Mouse (Mus musculus) liver, adult 2 months (tissue): ENCODE measurements at regions not wholly inside any gene's neighbourhood (a gene's known extent, or its start where the extent isn't known, plus 50 kb on each side); places are given as distances from the start of the nearest gene placed in this dataset.
A peak's percentile ranks its signal among the peaks of the same experiment; 100 is the strongest.

Source experiments
- DNase-seq: peaks from one replicate; pipeline ENCODE4 v3.0.0-alpha.2; 2011; ENCODE audit warnings: low read depth, low spot score; ENCODE audit errors: extremely low read depth
- H3K27ac ChIP-seq: fragments of 200-500 bp; replicated peaks from 2 replicates; pipeline ENCODE4 v1.5.1; 2012; ENCODE audit warnings: low read depth, mild to moderate bottlenecking, control low read depth, inconsistent platforms, low read length; ENCODE audit not compliant: insufficient read depth
- H3K27me3 ChIP-seq: fragments of 200-500 bp; 2 replicates; pipeline ENCODE4 v1.6.1; 2012; ENCODE audit warnings: mild to moderate bottlenecking, moderate library complexity, low read length, inconsistent platforms; ENCODE audit not compliant: control insufficient read depth, insufficient read depth
- H3K36me3 ChIP-seq: fragments of 200-500 bp; 2 replicates; pipeline ENCODE4 v1.6.1; 2012; ENCODE audit warnings: low read length, inconsistent platforms; ENCODE audit not compliant: control insufficient read depth, insufficient read depth
- H3K4me1 ChIP-seq: fragments of 200-500 bp; 2 replicates; pipeline ENCODE4 v1.6.1; 2011; ENCODE audit warnings: low read length; ENCODE audit not compliant: control insufficient read depth, insufficient read depth
- H3K4me3 ChIP-seq: fragments of 200-500 bp; 2 replicates; pipeline ENCODE4 v1.5.1; 2011; ENCODE audit warnings: low read depth, mild to moderate bottlenecking, control low read depth, low read length, moderate library complexity; ENCODE audit not compliant: insufficient read depth
- H3K79me2 ChIP-seq: fragments of 200-500 bp; 2 replicates; pipeline ENCODE4 v1.6.1; 2012; ENCODE audit warnings: inconsistent platforms, mild to moderate bottlenecking, low read length, moderate library complexity; ENCODE audit not compliant: control insufficient read depth, insufficient read depth
- H3K9ac ChIP-seq: fragments of 200-500 bp; 2 replicates; pipeline ENCODE4 v1.6.1; 2012; ENCODE audit warnings: low read depth, mild to moderate bottlenecking, control low read depth, inconsistent platforms, low read length
- CTCF ChIP-seq: fragments of 200-500 bp; IDR thresholded peaks from 2 replicates; pipeline ENCODE4 v1.5.1; 2011; ENCODE audit warnings: low read depth, low read length, control low read depth
- POLR2A ChIP-seq: fragments of 200-500 bp; IDR thresholded peaks from 2 replicates; pipeline ENCODE4 v1.6.1; 2011; ENCODE audit warnings: low read length, control low read depth; ENCODE audit not compliant: insufficient read depth; ENCODE audit errors: extremely low read depth
- WGBS: fragments of 180-500 bp; shearing (Covaris S2); methylation state at CpG from one replicate; pipeline ENCODE4 v1.1.7; 2018; 5-methylcytosine and 5-hydroxymethylcytosine counted together

DNA sequence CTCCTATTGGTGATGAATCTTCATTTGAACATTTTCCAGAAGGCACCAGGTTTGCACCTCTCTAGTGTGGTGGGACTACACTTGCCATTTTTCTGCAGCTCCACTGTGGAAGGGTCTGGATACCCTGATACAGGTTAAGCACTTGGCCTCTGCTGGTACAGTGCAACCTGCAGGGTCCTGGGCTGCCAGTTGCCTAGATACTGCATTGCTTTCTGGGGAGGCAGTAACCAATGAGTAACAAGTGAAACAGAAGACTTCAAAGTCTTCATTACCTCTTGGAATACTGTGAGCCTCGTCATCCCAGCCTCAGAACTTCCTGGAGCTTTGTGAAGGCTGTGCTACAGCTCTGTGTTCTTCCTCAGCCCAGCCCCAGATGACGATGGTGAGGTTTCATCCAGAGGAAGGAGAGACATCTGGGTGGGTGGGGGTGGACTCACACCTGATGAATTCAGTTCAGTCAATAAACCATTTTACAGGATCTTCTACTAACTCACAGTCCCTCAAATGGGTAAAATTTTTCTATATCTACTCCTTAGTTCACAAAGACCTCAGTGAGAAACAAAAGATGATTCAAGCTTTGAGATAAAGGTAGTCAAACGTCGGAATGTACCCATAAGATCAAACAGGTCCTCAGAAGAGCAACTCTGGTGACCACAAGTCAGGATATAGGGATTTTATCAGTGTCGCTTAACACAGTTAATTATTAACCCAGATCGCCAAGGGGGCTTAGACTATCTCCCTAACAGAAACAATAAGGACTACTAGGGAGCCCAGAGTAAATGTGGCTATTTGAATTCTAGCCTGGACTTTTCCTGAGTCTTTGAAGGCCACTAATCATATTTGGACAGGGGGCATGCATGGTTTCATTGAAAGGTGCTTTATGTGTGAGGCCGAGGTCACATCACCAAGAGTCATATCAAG lies 92.1 kb upstream of the Plekhg1 start:
- H3K36me3 ChIP-seq = no peaks in the 10 kb centered on the region
- H3K27me3 ChIP-seq = no peaks in the 10 kb centered on the region
- no peak for DNase-seq
- no peak overlapping the region for H3K27ac ChIP-seq
- no peak overlapping the region for H3K4me3 ChIP-seq
- peaks cover 2% of the 10 kb centered on the region; the same call in 1 of the 2 replicates for H3K4me1 ChIP-seq
- no peak for TF ChIP-seq POLR2A
- no peak overlapping the region for H3K9ac ChIP-seq
- 35% methylated on average over 7 of the region's 7 CpGs for WGBS
- H3K79me2 ChIP-seq = no peaks in the 10 kb centered on the region

DNA sequence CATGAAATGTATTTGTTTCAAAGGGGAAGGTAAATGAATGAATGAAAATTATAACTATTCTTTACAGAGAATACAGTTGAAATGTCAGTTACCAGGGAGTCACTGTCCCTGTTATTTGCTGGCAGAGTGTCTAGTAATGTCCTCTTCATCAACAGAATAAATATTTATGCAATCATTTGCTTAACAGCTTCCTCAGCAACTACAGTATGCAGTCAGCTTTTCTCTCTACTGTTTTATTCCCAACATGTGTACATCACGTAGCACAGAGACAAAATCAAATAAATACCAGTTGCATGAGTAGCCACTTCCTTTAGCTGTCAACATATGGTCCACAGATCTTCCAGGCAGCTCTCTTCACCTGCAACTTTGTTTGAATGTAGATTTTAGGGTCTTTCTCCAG lies 90.2 kb upstream of the Plekhg1 start:
- H3K27ac ChIP-seq = no peak overlapping the region
- H3K4me3 ChIP-seq = no peak overlapping the region
- H3K79me2 ChIP-seq = no peaks in the 10 kb centered on the region
- DNase-seq = peak; percentile 12
- no peaks in the 10 kb centered on the region for H3K36me3 ChIP-seq
- H3K27me3 ChIP-seq = no peaks in the 10 kb centered on the region
- H3K4me1 ChIP-seq = peaks cover 2% of the 10 kb centered on the region; the same call in 1 of the 2 replicates
- no peak overlapping the region for H3K9ac ChIP-seq
- TF ChIP-seq CTCF (no peak), POLR2A (no peak)
- WGBS = 49% methylated on average over 1 of the region's 1 CpGs

GRCm38 (mm10) chr10:3650561-3650960 lies 89.6 kb upstream of the Plekhg1 start:
- Histone ChIP-seq H3K27ac (no peak overlapping the region), H3K27me3 (no peaks in the 10 kb centered on the region), H3K79me2 (no peaks in the 10 kb centered on the region), H3K9ac (no peak overlapping the region), H3K36me3 (no peaks in the 10 kb centered on the region), H3K4me3 (no peak overlapping the region), H3K4me1 (peaks cover 2% of the 10 kb centered on the region; the same call in 1 of the 2 replicates)
- no peak for DNase-seq
- no peak for TF ChIP-seq POLR2A
- TF ChIP-seq CTCF = no peak
- 88% methylated on average over 6 of the region's 6 CpGs for WGBS

- no peaks in the 10 kb centered on the region for H3K36me3 ChIP-seq
- no peaks in the 10 kb centered on the region for H3K4me1 ChIP-seq
- no peak overlapping the region for H3K9ac ChIP-seq
- no peak for DNase-seq
- 75% methylated on average over 3 of the region's 3 CpGs for WGBS
- no peaks in the 10 kb centered on the region for H3K27me3 ChIP-seq
- no peak for TF ChIP-seq CTCF
- no peak for TF ChIP-seq POLR2A
- H3K79me2 ChIP-seq = no peaks in the 10 kb centered on the region
- H3K4me3 ChIP-seq = no peak overlapping the region
- H3K27ac ChIP-seq = no peak overlapping the region
Measured at GRCm38 (mm10) chr10:3652522-3652921, 87.6 kb upstream of the Plekhg1 start.

DNA sequence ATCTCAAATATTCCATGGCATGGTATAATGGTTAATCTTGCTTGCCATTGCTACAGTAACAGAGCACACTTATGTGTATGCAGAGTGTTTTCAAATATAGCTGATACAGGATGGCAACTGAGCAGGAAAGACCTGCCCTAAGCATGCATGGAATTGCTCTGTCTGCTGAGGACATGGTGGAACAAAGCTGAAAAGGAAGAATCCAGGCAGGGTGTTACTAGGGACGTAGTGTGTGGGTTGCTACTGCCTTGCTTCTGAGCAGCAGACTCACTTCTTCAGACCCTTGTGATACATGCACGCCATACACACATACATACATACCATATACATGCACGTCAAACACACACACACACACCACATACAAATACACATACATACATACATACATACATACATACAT lies 84.1 kb upstream of the Plekhg1 start:
- TF ChIP-seq CTCF (no peak), POLR2A (no peak)
- no peaks in the 10 kb centered on the region for H3K36me3 ChIP-seq
- no peaks in the 10 kb centered on the region for H3K27me3 ChIP-seq
- no peak overlapping the region for H3K4me3 ChIP-seq
- no peaks in the 10 kb centered on the region for H3K79me2 ChIP-seq
- WGBS = 97% methylated on average over 3 of the region's 3 CpGs
- no peak overlapping the region for H3K27ac ChIP-seq
- H3K4me1 ChIP-seq = no peaks in the 10 kb centered on the region
- DNase-seq = no peak
- no peak overlapping the region for H3K9ac ChIP-seq

- H3K4me3 ChIP-seq = no peak overlapping the region
- no peaks in the 10 kb centered on the region for H3K4me1 ChIP-seq
- DNase-seq = no peak
- H3K36me3 ChIP-seq = no peaks in the 10 kb centered on the region
- no peak overlapping the region for H3K27ac ChIP-seq
- no peak overlapping the region for H3K9ac ChIP-seq
- TF ChIP-seq POLR2A = no peak
- TF ChIP-seq CTCF = no peak
- no peaks in the 10 kb centered on the region for H3K27me3 ChIP-seq
- 77% methylated on average over 2 of the region's 2 CpGs for WGBS
- no peaks in the 10 kb centered on the region for H3K79me2 ChIP-seq
Measured at GRCm38 (mm10) chr10:3662156-3662555, 78.0 kb upstream of the Plekhg1 start.
